Mouse (Mus musculus) olfactory bulb, adult 2 months (tissue): Measurements from ENCODE around the gene Hpd.

Experiments used
- CTCF ChIP-seq: fragments of 200-500 bp; IDR thresholded peaks from 2 replicates; pipeline ENCODE4 v1.5.1; 2012; ENCODE audit warnings: low read depth, mild to moderate bottlenecking, low read length, moderate library complexity; ENCODE audit not compliant: insufficient read depth
- POLR2A ChIP-seq: fragments of 200-500 bp; IDR thresholded peaks from 2 replicates; pipeline ENCODE4 v1.6.1; 2012; ENCODE audit warnings: mild to moderate bottlenecking, low read depth, low read length, moderate library complexity; ENCODE audit not compliant: insufficient read depth

DNA sequence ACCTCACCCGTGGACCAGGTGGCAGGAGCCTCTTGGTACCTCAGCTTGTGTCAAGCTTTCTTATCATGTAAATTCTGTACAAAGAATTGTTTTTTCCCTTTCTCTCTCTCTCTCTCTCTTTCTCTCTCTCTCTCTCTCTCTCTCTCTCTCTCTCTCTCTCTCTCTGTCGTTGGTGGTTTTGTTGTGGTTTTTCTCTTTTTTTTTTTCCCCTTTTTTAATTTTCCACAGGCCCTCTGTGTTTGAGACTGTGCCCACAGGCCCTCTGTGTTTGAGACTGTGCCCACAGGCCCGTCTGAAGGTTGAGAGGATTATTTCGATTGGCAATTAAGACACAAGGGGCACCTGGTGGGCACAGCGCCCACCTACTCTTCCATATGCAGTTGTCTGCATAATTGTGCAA lies 14.9 kb downstream of the Hpd start:
- no peak for TF ChIP-seq CTCF
- TF ChIP-seq POLR2A, result no peak
